Mouse (Mus musculus) spleen, postnatal 14 days (tissue): ENCODE results near the gene Cpsf4.
"Not testable (repeated sequence)": the region's sequence is repeated elsewhere in the genome, so short reads cannot be mapped to it uniquely, and the experiment has no call there.

Experiments
- DNase-seq, 2 experiments: peaks; one replicate each; pipeline ENCODE4 v3.0.0; 2021 to 2022; ENCODE audit warnings: low spot score in 2 of 2

The Cpsf4 gene

GRCm38 (mm10) chr5:145178461-145178980 is 11.5 kb downstream of the Cpsf4 start:
- no peak for DNase-seq

DNA sequence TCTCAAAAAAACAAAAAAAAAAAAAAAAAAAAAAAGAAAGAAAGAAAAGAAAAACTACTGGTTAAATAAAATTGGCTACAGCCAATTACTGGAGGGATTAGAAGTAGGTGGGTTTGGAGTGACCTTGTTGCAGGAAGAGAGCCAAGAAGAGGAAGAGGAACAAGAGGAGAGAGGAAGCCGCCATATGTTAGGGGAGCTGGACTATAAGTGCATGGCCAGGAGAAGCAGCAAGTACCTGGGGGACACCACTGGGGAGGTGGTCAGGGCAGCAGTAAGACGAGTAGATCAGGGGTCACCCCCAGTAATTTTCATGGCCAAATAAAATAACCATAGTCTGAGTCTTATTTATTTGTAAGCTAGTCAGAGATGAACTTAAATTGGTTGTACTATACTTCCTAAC is 18.2 kb downstream of the Cpsf4 start:
- DNase-seq: no peak

DNA sequence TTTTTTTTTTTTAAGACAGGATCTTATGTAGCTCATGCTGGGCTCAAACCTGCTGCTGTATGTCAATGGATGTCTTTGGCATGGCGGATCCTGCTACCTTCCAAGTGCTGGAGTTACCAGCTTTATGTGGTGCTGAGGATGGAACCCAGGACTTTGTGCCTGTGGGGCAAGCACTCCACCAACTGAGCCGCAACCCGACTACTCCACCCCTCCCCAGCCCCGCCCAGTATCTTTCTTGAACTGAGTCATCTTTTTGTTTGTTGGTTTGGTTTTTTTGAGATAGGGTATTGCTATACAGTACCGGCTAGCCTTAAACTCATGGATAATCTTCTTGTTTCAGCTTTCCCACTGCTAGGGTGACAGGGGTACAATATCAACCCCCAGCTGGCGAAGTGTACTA is 22.4 kb downstream of the Cpsf4 start:
- no peak for DNase-seq

GRCm38 (mm10) chr5:145190373-145190772 is 23.4 kb downstream of the Cpsf4 start:
- DNase-seq: no peak

GRCm38 (mm10) chr5:145190875-145191798 is 24.1 kb downstream of the Cpsf4 start:
- peak; percentile 79 to 84 for DNase-seq

GRCm38 (mm10) chr5:145191962-145192361 is 24.9 kb downstream of the Cpsf4 start, which contains the start of gene Atp5j2:
Gene Atp5j2, minus strand, starts transcription at chr5:145192062.
- no peak for DNase-seq

GRCm38 (mm10) chr5:145200387-145200786 is 33.4 kb downstream of the Cpsf4 start:
- DNase-seq: no peak

DNA sequence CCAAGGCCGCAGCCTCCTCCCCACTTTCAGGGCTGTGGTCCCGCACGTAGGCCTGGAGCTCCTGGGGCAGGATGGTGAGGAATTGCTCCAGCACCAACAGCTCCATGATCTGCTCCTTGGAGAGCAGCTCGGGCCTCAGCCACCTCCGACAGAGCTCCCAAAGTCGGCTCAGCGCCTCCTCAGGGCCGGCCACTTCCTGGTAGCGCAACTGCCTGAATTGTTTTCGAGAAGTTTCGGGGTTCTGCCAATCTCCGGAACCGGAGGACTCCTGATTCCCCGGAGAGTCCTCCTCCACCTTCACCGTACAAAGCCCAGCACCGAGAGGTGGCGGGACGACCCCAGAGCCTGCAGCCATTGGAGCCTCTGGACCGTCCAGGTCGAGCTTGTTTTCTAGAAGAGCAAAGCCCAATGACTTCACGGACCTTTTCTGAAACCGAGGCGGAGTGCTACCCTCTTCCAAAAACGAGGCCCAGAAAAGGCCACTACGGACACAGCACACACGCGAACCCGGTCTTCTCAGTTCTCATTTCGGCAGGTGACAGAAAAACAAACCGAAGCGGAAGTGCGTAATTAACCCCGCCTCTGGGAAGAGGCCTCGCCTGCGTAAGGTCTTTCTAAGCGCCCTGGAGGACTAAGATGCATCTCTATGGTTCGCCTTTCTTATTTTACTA is 34.4 kb downstream of the Cpsf4 start, which contains the start of gene Zkscan14:
TSS of gene Zkscan14 (minus strand) at position 548 of the 671 bp plus-strand sequence.
- peak; percentile 53 to 74 for DNase-seq

DNA sequence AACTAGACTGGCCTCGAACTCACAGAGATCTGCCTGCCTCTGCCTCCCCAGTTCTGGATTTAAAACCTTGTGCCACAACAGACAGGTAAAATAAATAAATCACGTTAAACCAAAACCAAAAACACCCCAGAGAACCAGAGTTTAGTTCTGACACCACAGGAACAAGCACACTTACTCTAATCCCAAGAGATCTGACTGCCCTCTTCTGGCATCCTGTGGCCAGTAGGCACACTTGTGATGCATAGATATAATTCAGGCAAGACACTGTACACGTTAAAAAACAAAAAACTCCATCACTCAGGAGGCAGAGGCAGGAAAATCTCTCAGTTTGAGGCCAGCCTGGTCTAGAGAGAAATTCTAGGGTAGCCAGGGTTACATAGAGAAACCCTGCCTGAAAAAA is 35.4 kb downstream of the Cpsf4 start:
- DNase-seq: no peak

DNA sequence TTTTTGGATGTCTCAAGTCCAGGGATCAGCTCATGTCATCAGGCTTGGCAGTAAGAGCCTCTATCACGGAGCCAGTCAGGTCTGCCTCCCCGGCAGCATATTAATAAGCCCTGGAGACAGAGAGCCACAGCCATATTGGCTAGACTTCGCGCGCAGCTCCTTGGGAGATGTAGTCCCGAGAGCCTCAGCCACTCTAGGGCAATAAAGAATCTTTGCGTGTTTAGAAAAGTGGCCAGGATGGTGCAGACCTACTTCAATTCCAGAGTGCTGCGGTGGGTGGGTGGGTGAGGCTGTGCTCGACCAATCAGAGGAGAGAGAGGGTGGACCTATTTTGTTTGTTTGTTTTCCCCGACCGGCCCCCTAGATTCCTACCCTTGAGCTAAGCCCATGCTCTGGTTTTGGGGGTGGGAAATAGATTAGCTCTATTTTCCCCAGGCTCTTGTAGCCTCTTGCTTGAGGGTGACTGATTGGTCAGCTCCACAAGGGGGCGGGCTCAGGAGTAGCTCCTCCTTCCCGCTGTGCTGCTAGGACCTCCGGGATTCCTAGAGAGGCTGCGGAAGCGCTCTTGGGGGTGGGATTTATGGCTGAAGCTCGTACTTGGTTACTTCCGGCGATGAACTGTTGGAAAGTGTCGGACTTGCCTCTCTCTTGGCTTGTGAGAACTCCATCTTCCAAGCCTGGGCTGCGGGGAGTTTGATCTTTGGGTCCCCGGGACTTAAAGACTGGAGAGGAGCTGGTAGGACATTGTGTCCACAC is 37.1 kb downstream of the Cpsf4 start, which contains the start of gene Zkscan5:
TSS of gene Zkscan5 (plus strand) at position 627 of the 756 bp plus-strand sequence.
- DNase-seq: peak; percentile 92 to 94

DNA sequence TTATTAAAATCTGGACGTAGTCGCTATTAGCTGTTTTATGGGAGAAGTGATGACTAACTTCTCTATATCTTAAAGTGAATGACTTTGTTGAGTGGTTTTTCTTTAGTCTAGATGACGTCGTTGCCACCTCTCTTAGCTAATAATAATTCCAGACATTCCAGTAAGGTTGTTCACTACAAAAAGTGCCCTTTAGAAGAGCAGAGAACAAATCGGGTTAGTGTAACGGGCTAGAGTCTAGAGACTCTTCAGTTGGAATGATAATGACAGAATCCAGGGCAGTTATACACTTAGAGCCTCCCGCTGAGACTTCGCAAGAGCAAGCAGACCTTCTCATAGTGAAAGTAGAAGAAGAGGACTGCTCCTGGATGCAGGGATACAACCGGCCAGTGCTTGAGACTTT is 38.0 kb downstream of the Cpsf4 start:
- DNase-seq: no peak

DNA sequence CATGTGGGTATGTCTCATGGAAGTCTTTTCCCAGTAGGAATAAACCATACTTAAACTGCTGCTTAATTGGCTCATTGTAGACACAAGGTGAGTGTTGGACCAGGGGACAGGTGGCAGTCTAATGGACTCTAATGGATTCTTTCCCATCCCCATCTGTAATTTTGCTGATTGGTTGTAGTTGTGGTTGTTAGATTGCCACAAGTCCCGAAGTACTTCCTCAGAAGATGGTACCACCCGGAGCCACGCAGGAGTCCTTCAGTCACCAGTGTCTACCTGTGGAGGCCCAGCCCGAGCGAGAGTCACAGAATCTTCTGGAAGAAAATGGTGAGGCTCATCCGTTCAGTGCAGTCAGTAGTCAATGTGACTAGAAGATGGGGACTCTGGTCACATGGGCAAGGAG is 40.4 kb downstream of the Cpsf4 start:
- DNase-seq: no peak

- no peak for DNase-seq
Observed at GRCm38 (mm10) chr5:145207954-145208353, 40.9 kb downstream of the Cpsf4 start.

DNA sequence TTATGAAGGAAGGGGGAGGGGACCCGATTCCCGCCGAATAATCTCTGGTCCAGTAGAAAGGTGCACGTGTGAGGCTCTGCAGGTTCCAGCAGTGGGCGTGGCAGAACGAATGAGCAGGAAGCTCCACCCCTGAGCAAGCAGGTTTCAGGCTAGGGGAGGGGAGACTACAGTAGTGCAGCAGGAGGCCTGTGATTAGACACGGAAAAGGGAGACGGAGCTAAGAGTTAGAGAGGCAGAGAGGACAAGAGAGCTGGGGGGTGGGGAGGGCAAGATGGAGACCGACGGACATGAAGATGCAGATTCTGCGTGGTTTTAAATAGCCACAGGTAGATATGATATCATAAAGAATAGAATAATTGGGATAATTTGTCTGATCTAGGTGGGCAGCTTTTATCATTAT is 41.4 kb downstream of the Cpsf4 start:
- DNase-seq: not testable (repeated sequence)

GRCm38 (mm10) chr5:145211340-145211739 is 44.3 kb downstream of the Cpsf4 start:
- no peak for DNase-seq

DNA sequence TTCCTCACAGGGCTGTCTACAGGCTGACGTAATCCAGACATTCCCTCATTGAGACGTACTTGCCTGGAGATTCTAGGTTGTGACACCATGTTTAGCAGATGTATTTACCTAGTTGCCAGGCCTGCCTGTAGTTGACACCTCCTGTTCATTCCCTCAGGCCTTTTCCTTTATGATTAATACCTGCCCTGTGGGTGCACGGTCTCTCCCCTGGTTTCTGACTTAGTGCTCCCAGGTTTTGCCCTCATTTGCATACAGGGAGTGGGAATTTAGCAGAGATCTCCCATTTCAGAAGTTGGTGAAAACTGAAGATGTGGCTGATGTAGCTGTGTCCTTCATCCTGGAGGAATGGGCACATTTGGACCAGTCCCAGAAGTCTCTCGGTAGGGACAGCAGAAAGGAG is 45.2 kb downstream of the Cpsf4 start:
- no peak for DNase-seq

DNA sequence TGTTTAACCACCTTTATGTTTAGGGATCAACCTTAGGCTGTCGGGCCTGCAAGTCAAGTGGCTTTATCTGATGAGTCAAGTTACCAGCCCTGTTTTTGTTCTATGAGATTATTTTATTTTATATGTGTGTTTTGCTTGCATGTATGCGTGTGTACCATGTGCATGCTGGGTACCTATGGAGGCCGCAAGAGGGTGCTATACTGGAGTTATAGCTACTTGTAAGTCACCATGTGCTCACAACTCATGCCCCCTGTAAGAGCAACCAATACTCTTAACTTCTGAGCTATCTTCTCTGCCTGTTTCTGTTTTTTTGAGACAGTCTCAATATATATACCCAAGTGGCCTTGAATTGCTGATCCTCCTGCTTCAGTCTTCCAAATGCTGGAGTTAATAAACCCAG is 46.5 kb downstream of the Cpsf4 start:
- no peak for DNase-seq

DNA sequence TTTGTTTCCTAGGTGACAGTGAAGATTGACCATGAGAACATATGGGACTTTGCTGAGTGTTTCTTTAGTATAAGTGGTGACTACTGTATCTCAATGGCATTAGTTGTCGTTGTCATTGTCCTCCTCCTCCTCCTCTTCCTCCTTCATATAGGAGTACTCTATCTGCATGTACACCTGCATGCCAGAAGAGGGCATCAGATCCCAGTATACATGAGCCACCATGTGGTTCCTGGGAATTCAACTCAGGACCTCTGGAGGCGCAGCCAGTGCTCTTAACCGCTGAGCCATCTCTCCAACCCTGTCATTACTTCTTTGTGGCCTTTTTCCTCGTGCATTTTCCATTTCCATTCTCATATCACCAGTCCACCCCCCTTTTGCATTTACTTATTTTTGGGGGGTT is 47.7 kb downstream of the Cpsf4 start:
- no peak for DNase-seq

- no peak for DNase-seq
Observed at GRCm38 (mm10) chr5:145217746-145218145, 50.7 kb downstream of the Cpsf4 start.

GRCm38 (mm10) chr5:145218206-145218605 is 51.2 kb downstream of the Cpsf4 start:
- no peak for DNase-seq

DNA sequence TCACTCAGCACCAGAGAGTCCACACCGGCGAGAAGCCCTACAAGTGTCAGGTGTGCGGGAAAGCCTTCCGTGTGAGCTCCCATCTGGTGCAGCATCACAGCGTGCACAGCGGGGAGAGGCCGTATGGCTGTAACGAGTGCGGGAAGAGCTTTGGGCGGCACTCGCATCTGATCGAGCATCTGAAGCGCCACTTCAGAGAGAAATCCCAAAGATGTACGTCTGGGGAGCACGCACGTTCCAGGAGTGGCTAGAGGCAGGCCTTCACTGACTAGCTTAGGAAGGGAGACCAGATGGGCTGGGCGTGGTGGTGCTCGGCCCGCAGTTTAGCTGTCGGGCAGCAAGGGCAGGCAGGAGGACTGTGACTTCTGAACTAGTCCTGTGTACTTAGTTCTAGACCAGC is 51.7 kb downstream of the Cpsf4 start:
- no peak for DNase-seq

- DNase-seq: no peak
Observed at GRCm38 (mm10) chr5:145219981-145220380, 53.0 kb downstream of the Cpsf4 start.
